Mouse (Mus musculus) heart, postnatal 0 days (tissue): Measurements from ENCODE around the gene Slit2. TPM values are rescaled to one million over a fixed set of nuclear protein-coding genes. Genes with fewer than 3 reads are reported as not detected.

Source experiments
- ATAC-seq: fragments of 200-750 bp; cut with Nextera tagmentation; 2 replicates; pipeline ENCODE4 v1.8.0; 2017; ENCODE audit warnings: low read depth, moderate number of reproducible peaks, moderate library complexity; ENCODE audit not compliant: insufficient read depth
- DNase-seq: peaks from one replicate; pipeline ENCODE4 v3.0.0-alpha.2; 2016; ENCODE audit warnings: low spot score
- H3K27ac ChIP-seq: fragments of 300-500 bp; sonication (generic); 2 replicates; pipeline ENCODE4 v1.5.1; 2014; ENCODE audit warnings: low read depth, mild to moderate bottlenecking
- H3K27me3 ChIP-seq: fragments of 300-500 bp; sonication (generic); 2 replicates; pipeline ENCODE4 v1.6.1; 2014; ENCODE audit warnings: low read length, mixed read lengths; ENCODE audit not compliant: control insufficient read depth, insufficient read depth
- H3K36me3 ChIP-seq: fragments of 300-500 bp; sonication (generic); replicated peaks from 2 replicates; pipeline ENCODE4 v1.6.1; 2014; ENCODE audit warnings: low read length, mixed read lengths; ENCODE audit not compliant: control insufficient read depth, insufficient read depth
- H3K4me1 ChIP-seq: fragments of 300-500 bp; sonication (generic); 2 replicates; pipeline ENCODE4 v1.6.1; 2014; ENCODE audit warnings: antibody characterized with exemption; ENCODE audit not compliant: control insufficient read depth, insufficient read depth
- H3K4me2 ChIP-seq: fragments of 300-500 bp; sonication (generic); 2 replicates; pipeline ENCODE4 v1.6.1; 2014; ENCODE audit warnings: low read depth, mild to moderate bottlenecking, low read length, moderate library complexity
- H3K4me3 ChIP-seq: fragments of 300-500 bp; sonication (generic); 2 replicates; pipeline ENCODE4 v1.5.1; 2014; ENCODE audit warnings: low read depth, low read length
- H3K9ac ChIP-seq: fragments of 300-500 bp; sonication (generic); replicated peaks from 2 replicates; pipeline ENCODE4 v1.6.1; 2014; ENCODE audit warnings: low read depth, low read length, mixed read lengths
- H3K9me3 ChIP-seq: fragments of 300-500 bp; sonication (generic); replicated peaks from 2 replicates; pipeline ENCODE4 v1.6.1; 2016; ENCODE audit warnings: low read length; ENCODE audit not compliant: control insufficient read depth
- CTCF ChIP-seq: IDR thresholded peaks from 2 replicates; pipeline ENCODE4 v1.5.1; 2016; ENCODE audit warnings: antibody characterized with exemption, control low read depth, low read depth
- EP300 ChIP-seq: IDR thresholded peaks from 2 replicates; pipeline ENCODE4 v1.6.1; 2016; ENCODE audit warnings: antibody characterized with exemption, low read depth
- WGBS: fragments of 180-500 bp; shearing (Covaris S2); extraction: QIAGEN DNeasy Blood & Tissue Kit; methylation state at CpG from one replicate; pipeline ENCODE4 v1.1.7; 2014; 5-methylcytosine and 5-hydroxymethylcytosine counted together
- polyA plus RNA-seq: library from polyadenylated mRNA; unstranded; fragments of >200 nt; fragmentation: Nextera tagmentation; extraction: Ambion mirVana; gene quantifications from 2 replicates; pipeline ENCODE4 v1.2.1, GENCODE M21; 2015
- total RNA-seq: library from RNA; depleted of rRNA; stranded (reverse); fragments of >200 nt; gene quantifications from 2 replicates; pipeline ENCODE4 v1.2.3, GENCODE M21; 2014; ENCODE audit warnings: low replicate concordance

Slit2 gene
- total and polyA plus RNA-seq, 2 experiments from 2014 or later = 4.9 to 17.6 TPM

GRCm38 (mm10) chr5:48139488-48139862, 156.5 kb downstream of the Slit2 start:
- H3K4me1 ChIP-seq = no peaks in the 10 kb centered on the region
- ATAC-seq (no peak), DNase-seq (no peak)
- no peak overlapping the region for H3K4me3 ChIP-seq
- H3K4me2 ChIP-seq = no peak overlapping the region
- H3K9ac ChIP-seq = no peak overlapping the region
- no peaks in the 10 kb centered on the region for H3K36me3 ChIP-seq
- WGBS = 58% methylated on average over 6 of the region's 6 CpGs
- H3K27me3 ChIP-seq = no peaks in the 10 kb centered on the region
- TF ChIP-seq EP300 = no peak
- no peak for TF ChIP-seq CTCF
- H3K9me3 ChIP-seq = no peaks in the 10 kb centered on the region
- no peak overlapping the region for H3K27ac ChIP-seq

- no peak overlapping the region for H3K4me2 ChIP-seq
- H3K4me1 ChIP-seq = no peaks in the 10 kb centered on the region
- TF ChIP-seq CTCF (no peak), EP300 (no peak)
- no peaks in the 10 kb centered on the region for H3K27me3 ChIP-seq
- no peak for ATAC-seq
- H3K36me3 ChIP-seq = no peaks in the 10 kb centered on the region
- 63% methylated on average over 2 of the region's 2 CpGs for WGBS
- H3K9me3 ChIP-seq = no peaks in the 10 kb centered on the region
- no peak for DNase-seq
- H3K4me3 ChIP-seq = no peak overlapping the region
- no peak overlapping the region for H3K27ac ChIP-seq
- H3K9ac ChIP-seq = no peak overlapping the region
These were observed 163.1 kb downstream of the Slit2 start for GRCm38 (mm10) chr5:48146082-48146481.

GRCm38 (mm10) chr5:48160829-48161228, 177.9 kb downstream of the Slit2 start:
- Histone ChIP-seq H3K4me1 (no peaks in the 10 kb centered on the region), H3K4me2 (no peak overlapping the region), H3K36me3 (no peaks in the 10 kb centered on the region), H3K27ac (no peak overlapping the region), H3K27me3 (no peaks in the 10 kb centered on the region), H3K9ac (no peak overlapping the region), H3K9me3 (no peaks in the 10 kb centered on the region), H3K4me3 (no peak overlapping the region)
- 73% methylated on average over 3 of the region's 3 CpGs for WGBS
- TF ChIP-seq CTCF = no peak
- TF ChIP-seq EP300 = no peak
- no peak for ATAC-seq
- no peak for DNase-seq

- Histone ChIP-seq H3K36me3 (no peaks in the 10 kb centered on the region), H3K4me3 (no peak overlapping the region), H3K9me3 (no peaks in the 10 kb centered on the region), H3K4me2 (no peak overlapping the region), H3K9ac (no peak overlapping the region), H3K27me3 (no peaks in the 10 kb centered on the region), H3K4me1 (no peaks in the 10 kb centered on the region), H3K27ac (no peak overlapping the region)
- DNase-seq (no peak), ATAC-seq (no peak; the same call in 1 of the 2 replicates)
- WGBS = 57% methylated on average over 9 of the region's 9 CpGs
- no peak for TF ChIP-seq CTCF
- TF ChIP-seq EP300 = no peak
These were observed 198.8 kb downstream of the Slit2 start for GRCm38 (mm10) chr5:48181646-48182302.

- Histone ChIP-seq H3K4me3 (no peak overlapping the region), H3K9ac (no peak overlapping the region), H3K4me1 (no peaks in the 10 kb centered on the region), H3K27ac (no peak overlapping the region), H3K36me3 (no peaks in the 10 kb centered on the region), H3K9me3 (no peaks in the 10 kb centered on the region), H3K4me2 (no peak overlapping the region), H3K27me3 (no peaks in the 10 kb centered on the region)
- no peak for DNase-seq
- 87% methylated on average over 8 of the region's 8 CpGs for WGBS
- no peak for ATAC-seq
- TF ChIP-seq CTCF = no peak
These were observed 201.4 kb downstream of the Slit2 start for GRCm38 (mm10) chr5:48184358-48184757.

- no peaks in the 10 kb centered on the region for H3K36me3 ChIP-seq
- H3K27ac ChIP-seq = no peak overlapping the region
- TF ChIP-seq EP300 (no peak), CTCF (no peak)
- ATAC-seq (no peak), DNase-seq (no peak)
- H3K9ac ChIP-seq = no peak overlapping the region
- H3K27me3 ChIP-seq = no peaks in the 10 kb centered on the region
- H3K4me3 ChIP-seq = no peak overlapping the region
- H3K9me3 ChIP-seq = no peaks in the 10 kb centered on the region
- WGBS = 77% methylated on average over 4 of the region's 4 CpGs
- H3K4me1 ChIP-seq = no peaks in the 10 kb centered on the region
- no peak overlapping the region for H3K4me2 ChIP-seq
These were observed 204.9 kb downstream of the Slit2 start for GRCm38 (mm10) chr5:48187819-48188218.
